Mouse (Mus musculus) spleen, adult 12 weeks (tissue): Measurements from ENCODE around the gene Slc10a7.
"Not testable (repeated sequence)": the region's sequence is repeated elsewhere in the genome, so short reads cannot be mapped to it uniquely, and the experiment has no call there.

Experiments used
- DNase-seq: peaks from one replicate; pipeline ENCODE4 v3.0.0; 2022; ENCODE audit warnings: low spot score

The Slc10a7 gene

GRCm38 (mm10) chr8:78668206-78668605 lies 159.1 kb downstream of the Slc10a7 start:
- DNase-seq: no peak

DNA sequence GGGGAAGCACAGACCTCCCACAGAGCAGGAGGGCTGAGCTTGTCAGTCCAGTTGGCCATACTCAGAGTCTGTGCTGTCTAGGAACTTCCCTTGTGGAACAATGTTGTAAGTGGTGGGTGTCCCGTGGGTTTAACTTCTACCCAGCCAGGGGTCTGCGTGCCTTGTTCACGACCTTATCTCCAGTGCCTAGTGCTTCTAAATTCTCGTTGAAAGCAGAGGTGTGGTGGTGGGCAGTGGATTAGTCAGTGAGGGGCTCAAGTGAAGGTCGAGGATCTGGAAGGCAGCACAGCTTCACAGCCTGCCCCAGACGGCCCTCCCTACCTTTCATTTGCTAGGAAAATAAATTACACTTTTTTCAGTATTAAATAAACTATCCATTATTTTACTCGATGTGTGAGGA lies 161.1 kb downstream of the Slc10a7 start:
- DNase-seq: no peak

GRCm38 (mm10) chr8:78678541-78679219 lies 169.5 kb downstream of the Slc10a7 start:
- DNase-seq: no peak

- DNase-seq: no peak
Observed at GRCm38 (mm10) chr8:78690795-78691194, 181.6 kb downstream of the Slc10a7 start.

DNA sequence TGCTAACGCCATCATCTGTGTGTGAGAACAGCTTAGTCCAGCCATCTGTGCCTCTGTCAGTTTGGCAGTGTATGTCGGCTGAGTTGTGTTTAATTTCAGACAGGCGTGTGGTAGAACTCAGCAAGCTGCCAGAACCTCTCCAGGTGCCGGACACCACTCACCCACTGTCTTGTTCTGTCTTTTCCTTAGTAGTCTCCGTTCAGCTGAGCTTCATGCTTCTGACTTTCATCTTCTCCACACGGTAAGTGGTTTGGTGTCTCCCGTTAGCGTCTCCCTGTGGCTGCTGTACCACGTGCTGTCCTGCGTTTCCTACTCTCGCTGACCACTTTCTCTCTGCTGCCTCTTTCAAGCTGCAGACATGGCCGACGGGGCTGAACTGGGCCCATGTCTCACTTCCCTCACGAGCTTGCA lies 189.2 kb downstream of the Slc10a7 start:
- DNase-seq: no peak

- DNase-seq: no peak
Observed at GRCm38 (mm10) chr8:78703068-78703820, 194.1 kb downstream of the Slc10a7 start.

- DNase-seq: no peak
Observed at GRCm38 (mm10) chr8:78705980-78706379, 196.8 kb downstream of the Slc10a7 start.

GRCm38 (mm10) chr8:78709948-78710644 lies 200.9 kb downstream of the Slc10a7 start:
- no peak for DNase-seq

- DNase-seq: no peak
Observed at GRCm38 (mm10) chr8:78710961-78711360, 201.8 kb downstream of the Slc10a7 start.

- no peak for DNase-seq
Observed at GRCm38 (mm10) chr8:78714880-78715279, 205.7 kb downstream of the Slc10a7 start.

GRCm38 (mm10) chr8:78716546-78716945 lies 207.4 kb downstream of the Slc10a7 start:
- DNase-seq: no peak

DNA sequence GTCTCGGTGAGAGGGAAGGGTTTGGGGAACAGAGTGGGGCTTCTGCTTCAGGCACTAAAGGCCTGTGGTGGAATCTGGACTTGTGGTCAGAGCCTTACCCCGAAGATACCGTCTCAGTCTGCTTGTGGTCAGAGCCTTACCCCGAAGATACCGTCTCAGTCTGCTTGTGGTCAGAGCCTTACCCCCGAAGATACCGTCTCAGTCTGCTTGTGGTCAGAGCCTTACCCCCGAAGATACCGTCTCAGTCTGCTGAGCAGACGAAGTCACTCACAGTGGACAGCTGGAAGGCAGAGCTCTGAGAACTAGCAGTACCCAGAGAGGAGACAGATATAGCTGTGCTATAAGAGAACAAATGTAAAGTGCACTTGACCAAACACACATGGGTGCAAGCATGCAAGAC lies 208.0 kb downstream of the Slc10a7 start:
- DNase-seq: not testable (repeated sequence)

DNA sequence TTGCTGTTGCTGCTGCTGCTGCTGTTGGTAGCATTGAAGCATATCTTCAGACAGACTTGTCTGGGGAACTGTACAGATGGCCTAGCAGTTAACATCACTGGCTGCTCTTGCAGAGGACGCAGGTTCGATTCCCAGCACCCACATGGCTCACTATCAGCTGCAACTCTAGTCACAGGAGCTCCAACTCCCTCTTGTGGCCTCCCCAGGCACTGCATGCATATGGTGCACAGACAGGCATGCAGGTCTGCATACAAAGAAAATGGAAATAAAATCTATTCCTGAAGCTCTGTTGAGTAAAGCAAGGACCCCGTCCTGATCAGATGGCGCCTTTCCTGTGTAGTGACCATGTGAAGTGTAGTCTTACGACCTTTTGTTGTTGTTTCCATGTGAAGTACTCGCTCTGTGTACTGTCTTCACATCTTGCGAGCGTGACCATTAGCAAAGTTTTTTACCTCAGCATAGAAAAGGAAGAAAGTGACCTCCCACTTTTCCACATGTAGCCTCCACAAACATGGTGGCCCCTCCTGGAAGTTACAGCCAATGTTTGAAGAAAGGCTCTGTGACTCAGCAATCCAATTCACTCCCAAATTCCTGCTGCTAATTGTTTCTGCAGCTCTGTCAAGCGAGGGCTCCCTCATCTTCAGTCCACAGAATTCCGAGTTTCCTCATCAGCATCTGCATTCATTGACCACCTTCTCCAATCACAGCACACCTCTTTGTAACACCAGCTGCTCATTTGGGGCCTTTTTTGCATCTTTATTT lies 210.3 kb downstream of the Slc10a7 start:
- DNase-seq: no peak

DNA sequence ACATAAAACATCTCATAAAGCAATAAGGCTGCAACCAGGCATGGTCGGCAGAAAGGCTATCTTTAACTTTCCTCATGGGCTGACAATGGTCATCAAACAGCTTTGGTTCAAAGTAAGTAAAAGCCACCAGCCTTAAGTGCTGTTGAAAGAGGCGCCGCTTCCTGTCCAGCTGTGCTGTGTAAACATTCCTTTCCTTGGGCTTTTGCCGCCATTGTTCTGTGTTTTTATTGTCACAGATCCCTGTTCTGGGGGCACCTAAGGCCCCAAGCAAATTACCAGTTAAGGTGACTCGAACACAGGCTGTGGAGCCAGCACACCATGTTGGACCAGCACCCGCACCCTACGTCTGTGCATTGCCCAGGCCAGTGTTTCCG lies 210.9 kb downstream of the Slc10a7 start:
- no peak for DNase-seq

DNA sequence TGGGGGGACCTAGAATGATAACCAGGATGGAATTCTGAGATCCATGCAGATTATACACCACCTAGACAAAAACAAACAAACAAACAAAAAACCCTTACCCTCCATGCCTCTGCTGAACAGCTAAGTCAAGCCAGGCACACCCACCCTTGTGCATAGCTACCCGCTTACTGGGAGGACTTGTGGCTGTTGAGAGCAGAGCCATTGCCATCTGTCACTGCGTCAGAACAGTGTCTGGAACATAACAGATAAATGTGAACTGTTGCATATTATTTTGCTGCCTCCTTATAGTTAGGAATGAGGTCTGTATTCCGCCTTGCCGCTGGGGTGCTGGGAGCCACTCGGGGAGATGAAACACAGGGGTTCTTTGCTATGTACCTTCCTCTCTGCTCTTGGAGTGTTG lies 212.4 kb downstream of the Slc10a7 start:
- no peak for DNase-seq

DNA sequence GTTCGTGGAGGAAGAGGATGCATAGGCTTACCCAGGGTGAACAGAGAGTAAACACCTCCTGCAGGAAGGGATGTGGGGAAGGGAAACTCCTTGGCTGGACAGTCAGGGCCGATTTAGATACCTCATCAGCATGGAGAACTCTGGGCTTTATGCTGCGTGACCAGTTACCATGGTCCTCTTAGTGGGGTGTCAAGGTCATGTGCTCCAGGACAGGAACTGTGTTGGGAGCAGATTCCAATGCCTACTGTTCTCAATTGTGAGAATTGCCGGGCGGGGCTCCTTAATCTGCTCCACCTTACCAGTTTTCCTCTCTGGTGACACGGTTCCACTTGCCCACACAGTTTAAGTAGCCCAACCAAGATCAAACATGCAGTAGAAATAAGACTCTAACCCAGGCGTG lies 213.1 kb downstream of the Slc10a7 start:
- DNase-seq: no peak

GRCm38 (mm10) chr8:78724832-78725231 lies 215.7 kb downstream of the Slc10a7 start:
- no peak for DNase-seq

GRCm38 (mm10) chr8:78728240-78728639 lies 219.1 kb downstream of the Slc10a7 start:
- DNase-seq: no peak

GRCm38 (mm10) chr8:78732410-78732809 lies 223.3 kb downstream of the Slc10a7 start:
- DNase-seq: no peak

DNA sequence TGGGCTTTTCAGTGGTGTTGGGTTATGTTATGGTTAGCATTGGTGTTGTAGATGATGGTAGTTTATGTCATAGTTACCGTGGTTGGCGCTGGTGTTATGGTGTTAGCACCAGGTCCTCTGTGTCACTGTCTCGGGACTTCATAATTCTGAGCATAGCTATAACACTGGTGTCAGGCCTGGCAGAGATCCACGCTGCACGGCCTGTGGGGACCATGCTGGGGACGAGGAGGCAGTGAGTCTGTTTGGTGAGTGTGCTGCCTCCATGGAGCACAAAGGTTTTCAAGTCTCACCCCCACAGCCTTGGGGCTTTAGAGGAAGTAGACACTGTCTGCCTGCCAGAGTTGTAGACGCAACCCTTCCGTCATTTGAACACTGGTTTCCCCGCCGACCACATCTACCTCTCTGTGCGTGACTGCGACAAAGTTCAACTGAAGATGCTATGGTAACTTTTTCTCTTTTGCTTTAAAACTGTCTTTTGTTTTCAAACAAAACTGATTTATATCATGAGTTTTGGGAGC lies 223.9 kb downstream of the Slc10a7 start:
- DNase-seq: no peak

DNA sequence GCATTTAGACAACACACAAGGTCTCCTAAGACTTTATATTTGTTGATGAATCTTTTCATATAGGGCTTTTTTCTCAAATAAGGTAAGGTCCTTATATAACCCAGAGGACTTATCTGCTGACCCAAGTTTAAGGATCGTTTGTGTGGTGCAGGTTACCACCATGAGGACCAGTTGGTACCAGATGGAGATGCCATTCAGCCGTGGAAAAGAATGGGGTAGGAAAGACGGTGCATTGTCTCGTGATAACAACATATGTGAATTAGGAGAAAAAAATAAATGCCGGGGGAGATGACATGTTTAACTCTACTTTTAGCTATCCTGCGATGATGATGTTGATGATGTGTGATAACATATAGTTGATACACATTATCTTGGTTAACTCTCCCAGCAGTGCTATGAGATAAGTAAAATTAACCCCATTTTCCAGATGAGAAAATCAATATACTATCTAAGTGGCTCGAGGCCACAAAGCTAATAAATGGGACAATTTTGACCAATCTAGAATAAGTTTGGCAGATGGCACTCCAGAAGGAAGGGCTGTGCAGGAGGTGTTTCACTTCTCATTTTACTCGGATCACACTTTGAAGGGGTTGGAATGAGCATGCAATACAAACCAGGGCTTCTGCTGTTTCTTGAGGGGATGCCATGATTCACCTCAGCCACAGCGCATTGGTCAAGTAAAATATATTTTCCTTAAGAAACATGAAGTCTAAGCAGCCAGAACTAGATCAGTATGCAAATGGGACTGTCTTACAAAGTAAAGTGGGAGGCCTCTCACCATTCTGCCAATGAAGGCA lies 225.8 kb downstream of the Slc10a7 start:
- DNase-seq: no peak
